Mouse (Mus musculus): ENCODE data around the gene Rbm33. TPM values are rescaled to one million over a fixed set of nuclear protein-coding genes. Genes with fewer than 3 reads are reported as not detected.

The Rbm33 gene
- polyA plus RNA-seq, 1 experiment from 2014 or later: 11.3 TPM

DNA sequence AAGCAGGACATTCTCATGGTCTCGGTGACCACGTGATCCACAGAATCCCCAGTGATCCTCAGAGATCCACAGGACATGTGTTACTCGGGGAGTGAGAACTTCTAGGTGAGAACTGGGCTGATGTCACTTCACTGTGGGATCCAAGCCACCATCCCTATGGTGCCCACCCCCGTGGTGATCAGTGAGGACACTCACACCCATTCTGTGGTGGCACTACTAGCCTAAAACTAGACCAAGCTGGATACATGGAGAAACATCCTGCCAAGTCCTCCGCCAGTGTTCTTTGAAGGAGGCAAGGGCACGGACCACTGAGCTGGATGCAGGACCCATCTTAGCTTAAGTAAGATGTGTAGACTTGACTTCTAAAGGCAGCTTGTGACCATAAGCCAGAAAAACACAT lies 17.6 kb upstream of the Rbm33 start:
- H3K27me3 ChIP-seq: no peaks in the 10 kb centered on the region
- no peak overlapping the region for H3K4me2 ChIP-seq
- H3K4me1 ChIP-seq: no peaks in the 10 kb centered on the region
- 79% methylated on average over 6 of the region's 6 CpGs for WGBS
- H3K27ac ChIP-seq: no peak overlapping the region
- no peak overlapping the region for H3K4me3 ChIP-seq
- H3K36me3 ChIP-seq: no peaks in the 10 kb centered on the region
- ATAC-seq (ENCODE audit: insufficient number of reproducible peaks, low FRiP score, low TSS enrichment, low read depth): no peak
- H3K9me3 ChIP-seq: no peaks in the 10 kb centered on the region
- H3K9ac ChIP-seq: no peak overlapping the region

DNA sequence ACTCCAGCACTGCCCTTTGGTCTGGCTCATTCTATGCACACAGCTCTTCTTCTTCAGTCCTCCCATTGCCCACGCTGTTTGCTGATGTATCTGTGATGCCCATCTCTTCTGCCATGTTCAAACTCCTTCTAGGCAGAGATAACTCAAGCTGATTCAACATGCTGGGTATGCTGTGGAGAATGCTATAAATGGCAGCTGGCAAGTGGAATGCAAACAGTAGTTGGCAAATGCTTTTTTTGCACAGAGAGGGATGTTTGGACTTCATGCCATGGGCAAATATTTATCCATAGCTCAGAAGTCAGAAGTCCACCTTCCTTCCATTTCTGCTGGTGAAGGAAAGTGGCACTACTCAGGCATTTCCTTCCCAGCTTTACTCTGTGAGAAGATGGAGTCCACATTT lies 14.2 kb upstream of the Rbm33 start:
- no peaks in the 10 kb centered on the region for H3K4me1 ChIP-seq
- H3K9me3 ChIP-seq: no peaks in the 10 kb centered on the region
- no peaks in the 10 kb centered on the region for H3K36me3 ChIP-seq
- H3K4me2 ChIP-seq: no peak overlapping the region
- no peak overlapping the region for H3K4me3 ChIP-seq
- no peaks in the 10 kb centered on the region for H3K27me3 ChIP-seq
- no peak overlapping the region for H3K27ac ChIP-seq
- 83% methylated on average over 1 of the region's 1 CpGs for WGBS
- no peak for ATAC-seq (ENCODE audit: insufficient number of reproducible peaks, low FRiP score, low TSS enrichment, low read depth)
- no peak overlapping the region for H3K9ac ChIP-seq

DNA sequence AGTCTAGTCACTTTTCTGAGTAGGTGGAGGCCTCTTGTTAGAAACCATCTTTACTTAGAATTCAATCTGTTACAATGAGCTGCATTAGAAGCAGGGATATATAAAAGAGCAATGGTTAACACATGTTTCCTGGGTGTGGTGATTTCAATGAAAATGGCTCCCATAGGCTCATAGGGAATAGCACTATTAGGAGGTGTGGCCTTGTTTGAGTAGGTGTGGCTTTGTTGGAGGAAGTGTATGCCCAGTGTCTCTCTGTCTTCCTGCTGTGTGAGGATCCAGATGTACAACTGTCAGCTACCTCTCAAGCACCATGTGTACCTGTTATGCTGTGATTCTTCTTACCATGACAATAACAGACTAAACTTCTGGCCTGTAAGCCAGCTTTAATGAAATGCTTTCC lies 12.4 kb upstream of the Rbm33 start:
- Histone ChIP-seq H3K27me3 (no peaks in the 10 kb centered on the region), H3K4me2 (no peak overlapping the region), H3K4me3 (no peak overlapping the region), H3K9me3 (no peaks in the 10 kb centered on the region), H3K4me1 (no peaks in the 10 kb centered on the region), H3K9ac (no peak overlapping the region), H3K36me3 (no peaks in the 10 kb centered on the region), H3K27ac (no peak overlapping the region)
- no peak for ATAC-seq (ENCODE audit: insufficient number of reproducible peaks, low FRiP score, low TSS enrichment, low read depth)

DNA sequence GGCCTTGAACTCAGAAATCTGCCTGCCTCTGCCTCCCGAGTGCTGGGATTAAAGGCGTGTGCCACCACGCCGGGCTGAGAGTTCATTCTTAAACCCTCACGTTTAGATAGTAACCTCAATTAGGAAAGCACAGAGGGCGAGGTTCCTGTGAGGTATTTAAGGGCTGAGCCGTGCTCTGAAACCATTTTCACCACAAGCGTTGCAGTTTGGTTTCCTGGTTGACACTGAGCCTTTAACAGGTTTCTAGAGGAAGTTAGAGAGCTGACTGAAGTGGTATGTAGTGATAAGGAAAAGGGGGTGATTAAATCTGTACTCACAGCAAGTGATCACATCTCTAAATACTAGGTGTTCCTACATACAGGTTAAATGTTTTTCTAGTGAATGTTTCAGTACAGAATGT lies 1.4 kb upstream of the Rbm33 start:
- Histone ChIP-seq H3K27ac (no peak overlapping the region), H3K9ac (no peak overlapping the region), H3K4me1 (peaks cover 10% of the 10 kb centered on the region), H3K4me3 (no peak overlapping the region), H3K27me3 (no peaks in the 10 kb centered on the region), H3K9me3 (no peaks in the 10 kb centered on the region), H3K36me3 (no peaks in the 10 kb centered on the region), H3K4me2 (no peak overlapping the region)
- no peak for ATAC-seq (ENCODE audit: insufficient number of reproducible peaks, low FRiP score, low TSS enrichment, low read depth)
- 73% methylated on average over 8 of the region's 8 CpGs for WGBS

DNA sequence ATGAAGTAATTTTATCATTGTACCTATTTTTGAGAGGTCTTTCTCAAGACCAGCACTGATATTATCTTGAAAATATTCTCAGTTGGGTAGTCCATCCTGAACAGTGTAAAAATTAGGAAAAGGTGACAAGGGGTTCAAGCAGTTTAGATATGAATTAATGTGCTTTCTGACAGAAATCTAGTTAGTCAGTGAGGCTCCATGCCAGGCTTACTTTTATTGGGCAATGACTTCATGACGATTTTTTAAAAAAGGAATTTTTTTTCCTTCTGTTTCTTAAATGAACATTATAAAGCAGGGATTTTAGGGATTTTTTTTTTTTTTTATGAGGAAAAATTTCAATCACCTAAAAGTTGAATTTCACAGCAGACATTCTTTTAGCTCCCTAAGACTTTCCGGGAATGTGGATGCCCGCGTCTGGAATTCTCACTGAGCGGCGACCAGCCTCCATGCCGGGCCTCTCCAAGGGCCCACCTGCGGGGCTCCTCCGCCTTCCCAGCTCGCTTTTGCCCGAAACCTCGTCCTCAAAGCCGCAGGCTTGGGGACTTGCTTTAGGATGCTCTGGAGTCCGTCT lies 685 bp upstream of the Rbm33 start:
- Histone ChIP-seq H3K9ac (peak overlapping the region; percentile 99), H3K4me1 (peaks cover 12% of the 10 kb centered on the region), H3K27me3 (no peaks in the 10 kb centered on the region), H3K4me3 (peak overlapping the region; percentile 92), H3K27ac (peak overlapping the region; percentile 100), H3K36me3 (no peaks in the 10 kb centered on the region), H3K9me3 (no peaks in the 10 kb centered on the region), H3K4me2 (peak overlapping the region; percentile 58)
- WGBS: 0% methylated on average over 14 of the region's 14 CpGs
- peak; percentile 56 for ATAC-seq (ENCODE audit: insufficient number of reproducible peaks, low FRiP score, low TSS enrichment, low read depth)

DNA sequence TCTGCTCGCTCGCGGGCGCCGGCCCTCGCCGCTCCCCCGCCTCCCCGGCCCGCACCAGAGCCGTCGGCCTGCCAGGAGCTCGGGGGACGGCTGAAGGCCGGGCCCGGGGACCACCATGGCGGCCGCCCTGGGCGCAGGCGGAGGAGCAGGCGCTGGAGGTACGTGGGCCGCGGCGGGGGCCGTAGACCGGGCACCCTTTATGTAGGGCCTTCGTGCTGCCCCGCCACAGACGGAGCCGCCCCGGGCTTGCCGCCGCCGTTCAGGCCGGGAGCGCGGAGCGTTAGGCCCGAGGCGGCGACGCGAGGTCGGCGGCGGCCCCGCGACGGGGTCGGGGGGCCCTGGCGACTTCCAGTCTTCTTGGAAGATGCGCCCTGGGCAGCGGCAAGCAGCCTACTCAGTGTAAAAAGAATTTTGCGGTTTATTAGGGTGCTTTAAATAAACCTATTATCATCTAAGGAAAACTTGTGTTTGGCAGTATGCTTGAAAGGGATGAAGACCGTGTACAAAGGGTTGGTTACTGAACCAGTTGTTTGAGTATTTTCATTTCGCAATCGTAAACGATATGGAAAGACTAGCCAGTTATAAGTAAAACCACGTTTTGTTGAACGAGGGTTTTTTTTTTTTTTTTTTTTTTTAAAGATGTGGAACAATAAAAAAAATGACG lies 464 bp downstream of the Rbm33 start:
- peak overlapping the region; percentile 58 for H3K4me2 ChIP-seq
- no peaks in the 10 kb centered on the region for H3K9me3 ChIP-seq
- peak overlapping the region; percentile 100 for H3K27ac ChIP-seq
- under 1% methylated on average over 55 of the region's 62 CpGs for WGBS
- peak overlapping the region; percentile 99 for H3K9ac ChIP-seq
- no peaks in the 10 kb centered on the region for H3K27me3 ChIP-seq
- peak; percentile 59; the same call in 1 of the 2 replicates for ATAC-seq (ENCODE audit: insufficient number of reproducible peaks, low FRiP score, low TSS enrichment, low read depth)
- peaks cover 12% of the 10 kb centered on the region for H3K4me1 ChIP-seq
- H3K36me3 ChIP-seq: no peaks in the 10 kb centered on the region
- peak overlapping the region; percentile 92 for H3K4me3 ChIP-seq

DNA sequence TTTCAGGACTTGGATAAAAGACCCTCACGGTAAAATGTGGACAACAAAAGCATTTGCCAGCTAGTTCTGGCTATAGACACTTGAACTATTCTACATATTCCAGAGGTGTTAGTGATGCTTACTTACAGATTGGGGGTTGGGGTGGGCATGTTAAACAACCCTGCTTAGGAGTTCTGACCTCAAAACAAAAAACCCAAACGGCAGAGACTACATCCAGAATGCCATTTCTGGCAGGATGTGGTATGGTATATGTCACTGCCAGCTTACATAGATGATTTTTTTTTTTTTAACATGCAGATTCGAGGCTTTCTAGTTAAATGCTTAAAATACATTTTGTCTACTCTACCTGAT lies 971 bp downstream of the Rbm33 start:
- no peak overlapping the region; the same call in 1 of the 2 replicates for H3K27ac ChIP-seq

DNA sequence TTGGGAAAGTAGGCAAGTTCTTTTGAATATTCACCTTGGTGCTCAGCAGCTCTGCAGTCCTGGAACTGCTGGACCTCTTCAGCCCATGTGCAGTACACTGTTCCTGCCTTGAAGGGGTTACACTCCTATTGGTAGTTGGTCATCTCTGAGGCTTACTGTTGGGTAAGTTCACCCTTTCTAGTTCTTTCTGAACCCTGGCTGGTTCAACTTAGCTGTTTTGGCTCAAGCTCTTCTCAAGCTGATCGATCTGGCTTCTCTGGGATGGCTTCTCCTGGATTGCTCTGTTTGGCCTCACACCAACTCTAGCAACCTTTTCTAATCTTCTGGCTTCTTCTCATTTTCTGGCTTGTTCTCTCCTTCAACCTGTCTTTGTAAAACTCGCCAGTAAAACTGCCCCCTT lies 1.8 kb downstream of the Rbm33 start:
- Histone ChIP-seq H3K4me2 (peak overlapping the region; percentile 58), H3K4me3 (peak overlapping the region; percentile 92), H3K36me3 (no peaks in the 10 kb centered on the region), H3K9me3 (no peaks in the 10 kb centered on the region), H3K27me3 (no peaks in the 10 kb centered on the region), H3K27ac (no peak overlapping the region), H3K9ac (no peak overlapping the region), H3K4me1 (peaks cover 12% of the 10 kb centered on the region)
- WGBS: 53% methylated on average over 2 of the region's 2 CpGs
- ATAC-seq (ENCODE audit: insufficient number of reproducible peaks, low FRiP score, low TSS enrichment, low read depth): no peak

More for the DNA sequence above, 971 bp downstream of the Rbm33 start:
- Histone ChIP-seq H3K4me2 (peak overlapping the region; percentile 58), H3K36me3 (no peaks in the 10 kb centered on the region), H3K9me3 (no peaks in the 10 kb centered on the region), H3K4me3 (peak overlapping the region; percentile 92), H3K4me1 (peaks cover 12% of the 10 kb centered on the region), H3K9ac (no peak overlapping the region), H3K27me3 (no peaks in the 10 kb centered on the region)
- 2% methylated on average over 3 of the region's 3 CpGs for WGBS
- ATAC-seq (ENCODE audit: insufficient number of reproducible peaks, low FRiP score, low TSS enrichment, low read depth): no peak

DNA sequence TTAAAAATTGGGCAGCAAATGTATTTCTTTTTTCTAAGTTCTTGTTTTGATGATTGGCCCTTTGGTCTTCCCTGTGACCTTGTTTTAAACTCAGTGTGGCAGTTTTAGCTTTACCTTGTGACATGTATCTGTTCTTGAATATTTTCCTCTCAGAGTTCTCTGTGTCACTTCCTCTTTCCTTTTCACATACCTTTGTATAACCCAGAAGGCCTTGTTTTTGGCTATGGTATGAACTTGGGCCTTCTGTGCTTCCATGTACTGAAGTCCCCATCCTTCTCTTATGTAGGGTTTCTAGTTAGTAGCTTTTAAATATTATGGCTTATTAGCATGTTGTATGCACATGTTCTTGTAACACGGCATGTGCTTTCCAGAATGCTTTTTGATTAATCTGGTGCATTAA lies 4.8 kb downstream of the Rbm33 start:
- 87% methylated on average over 1 of the region's 1 CpGs for WGBS

DNA sequence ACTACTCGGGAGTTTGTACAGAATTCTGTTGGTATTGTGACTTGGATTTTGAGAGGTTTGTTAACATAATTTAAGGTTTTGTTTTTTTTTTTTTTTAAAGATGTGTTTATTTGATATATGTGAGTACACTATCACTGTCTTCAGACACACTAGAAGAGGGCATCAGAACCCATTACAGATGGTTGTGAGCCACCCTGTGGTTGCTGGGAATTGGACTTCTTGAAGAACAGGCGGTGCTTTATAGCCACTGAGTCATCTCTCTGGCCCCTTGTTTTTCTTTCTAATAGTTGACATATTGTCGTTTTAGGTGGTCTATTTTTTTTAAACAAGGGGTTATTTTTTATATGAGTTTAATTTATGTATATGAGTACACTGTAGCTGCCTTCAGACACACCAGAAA lies 5.3 kb downstream of the Rbm33 start:
- H3K36me3 ChIP-seq: no peaks in the 10 kb centered on the region
- no peak overlapping the region for H3K9ac ChIP-seq
- peaks cover 12% of the 10 kb centered on the region for H3K4me1 ChIP-seq
- H3K9me3 ChIP-seq: no peaks in the 10 kb centered on the region
- no peaks in the 10 kb centered on the region for H3K27me3 ChIP-seq
- no peak for ATAC-seq (ENCODE audit: insufficient number of reproducible peaks, low FRiP score, low TSS enrichment, low read depth)
- no peak overlapping the region for H3K4me2 ChIP-seq
- 83% methylated on average over 3 of the region's 3 CpGs for whole genome bisulfite sequencing
- no peak overlapping the region for H3K4me3 ChIP-seq
- H3K27ac ChIP-seq: no peak overlapping the region

More for the DNA sequence above, 4.8 kb downstream of the Rbm33 start:
- no peak overlapping the region for H3K4me3 ChIP-seq
- H3K4me1 ChIP-seq: peaks cover 12% of the 10 kb centered on the region
- ATAC-seq (ENCODE audit: insufficient number of reproducible peaks, low FRiP score, low TSS enrichment, low read depth): no peak
- no peaks in the 10 kb centered on the region for H3K27me3 ChIP-seq
- H3K4me2 ChIP-seq: no peak overlapping the region
- H3K9me3 ChIP-seq: no peaks in the 10 kb centered on the region
- no peak overlapping the region for H3K9ac ChIP-seq
- H3K36me3 ChIP-seq: no peaks in the 10 kb centered on the region
- H3K27ac ChIP-seq: no peak overlapping the region

DNA sequence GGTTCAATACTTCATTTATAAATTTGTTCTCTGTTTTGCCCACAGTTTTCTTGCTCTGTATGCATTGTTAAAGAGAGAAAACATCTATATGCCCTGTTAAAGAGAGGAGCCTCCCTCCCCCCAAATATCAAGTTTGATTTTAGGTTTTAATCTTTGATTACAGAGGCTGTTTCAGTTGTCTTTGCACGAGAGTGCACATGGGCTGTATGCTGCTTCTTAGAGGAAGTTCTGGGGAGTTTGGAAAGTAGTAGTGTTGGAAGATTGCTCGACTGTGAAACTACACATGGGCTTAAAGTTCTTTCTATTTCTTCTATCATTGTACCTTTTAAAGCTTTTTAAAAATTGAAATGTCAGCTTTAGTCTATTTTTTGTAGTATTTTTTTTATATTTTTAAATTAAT lies 6.9 kb downstream of the Rbm33 start:
- no peak for ATAC-seq (ENCODE audit: insufficient number of reproducible peaks, low FRiP score, low TSS enrichment, low read depth)
- no peaks in the 10 kb centered on the region for H3K36me3 ChIP-seq
- no peak overlapping the region for H3K4me2 ChIP-seq
- WGBS: 85% methylated on average over 2 of the region's 2 CpGs
- no peaks in the 10 kb centered on the region for H3K27me3 ChIP-seq
- H3K4me1 ChIP-seq: peaks cover 8% of the 10 kb centered on the region
- no peak overlapping the region for H3K4me3 ChIP-seq
- no peak overlapping the region for H3K9ac ChIP-seq
- H3K27ac ChIP-seq: no peak overlapping the region
- H3K9me3 ChIP-seq: no peaks in the 10 kb centered on the region

DNA sequence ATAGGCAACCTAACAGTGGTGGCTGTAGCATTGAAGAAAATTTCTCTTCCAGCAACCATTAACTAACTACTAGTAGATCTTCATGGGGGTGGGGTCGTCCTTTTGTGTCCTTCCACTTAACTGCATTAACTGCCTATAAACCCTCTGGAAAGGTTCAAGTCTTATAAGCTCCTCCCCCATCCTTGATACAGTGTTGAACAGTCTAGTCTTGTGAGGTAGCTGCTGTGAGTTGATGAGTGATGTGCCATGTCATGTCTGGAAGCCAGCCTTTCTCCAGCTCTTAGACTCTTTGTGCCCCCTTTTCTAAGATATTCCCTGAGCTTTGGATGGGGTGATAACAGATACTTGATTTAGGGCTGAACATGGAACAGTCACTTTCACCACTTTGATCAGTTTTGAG lies 7.5 kb downstream of the Rbm33 start:
- H3K36me3 ChIP-seq: no peaks in the 10 kb centered on the region
- no peak overlapping the region for H3K9ac ChIP-seq
- no peak overlapping the region for H3K4me3 ChIP-seq
- H3K27ac ChIP-seq: no peak overlapping the region
- 52% methylated on average over 1 of the region's 1 CpGs for WGBS
- no peaks in the 10 kb centered on the region for H3K9me3 ChIP-seq
- no peak for ATAC-seq (ENCODE audit: insufficient number of reproducible peaks, low FRiP score, low TSS enrichment, low read depth)
- H3K4me1 ChIP-seq: peaks cover 6% of the 10 kb centered on the region; the same call in 1 of the 2 replicates
- H3K4me2 ChIP-seq: no peak overlapping the region
- H3K27me3 ChIP-seq: no peaks in the 10 kb centered on the region
